Mouse (Mus musculus): ENCODE measurements around the gene Plbd2.
A peak's percentile ranks its signal among the peaks of the same experiment; 100 is the strongest.

Gene Plbd2

DNA sequence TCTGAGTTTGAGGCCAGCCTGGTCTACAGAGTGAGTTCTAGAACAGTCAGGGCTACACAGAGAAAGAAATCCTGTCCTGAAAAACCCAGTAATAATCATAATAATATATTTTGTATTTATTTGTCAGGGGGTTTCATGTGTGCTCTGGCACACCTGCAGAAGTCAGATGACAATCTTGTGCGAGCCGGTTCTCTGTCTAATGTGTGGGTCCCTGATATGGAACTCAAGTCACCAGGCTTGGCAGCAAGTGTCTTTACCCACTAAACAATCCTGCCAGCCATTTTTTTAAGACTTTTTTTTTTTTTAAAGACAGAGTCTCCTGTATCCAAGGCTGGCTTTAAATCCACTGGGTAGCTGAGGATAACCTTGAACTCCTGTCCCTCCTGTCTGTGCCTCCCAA lies 30.1 kb downstream of the Plbd2 start:
- no peak for DNase-seq (ENCODE audit: low spot score)

DNA sequence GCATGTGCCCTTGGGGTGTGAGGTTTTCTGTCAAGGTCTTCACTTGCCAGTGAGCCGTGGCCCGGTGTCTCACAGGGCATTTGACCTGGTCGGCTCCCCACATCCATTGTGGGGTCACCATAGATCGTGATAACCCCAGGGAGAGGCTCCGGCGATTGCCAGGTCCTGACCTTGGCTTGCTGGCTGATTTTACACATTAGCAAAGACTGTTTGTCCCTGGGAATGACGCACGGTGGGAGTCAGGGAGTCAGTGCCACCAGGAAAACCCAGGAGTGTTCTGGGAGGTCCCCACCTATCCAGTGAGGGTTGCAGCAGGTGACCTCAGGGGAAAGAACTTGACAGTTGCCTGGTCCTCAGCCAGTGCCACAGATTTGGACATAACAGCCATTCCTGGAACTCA lies 30.7 kb downstream of the Plbd2 start, which contains the start of gene Sdsl:
Sdsl (minus strand) TSS at position 41 of the 400 bp plus-strand sequence.
- peak; percentile 41 for DNase-seq (ENCODE audit: low spot score)

DNA sequence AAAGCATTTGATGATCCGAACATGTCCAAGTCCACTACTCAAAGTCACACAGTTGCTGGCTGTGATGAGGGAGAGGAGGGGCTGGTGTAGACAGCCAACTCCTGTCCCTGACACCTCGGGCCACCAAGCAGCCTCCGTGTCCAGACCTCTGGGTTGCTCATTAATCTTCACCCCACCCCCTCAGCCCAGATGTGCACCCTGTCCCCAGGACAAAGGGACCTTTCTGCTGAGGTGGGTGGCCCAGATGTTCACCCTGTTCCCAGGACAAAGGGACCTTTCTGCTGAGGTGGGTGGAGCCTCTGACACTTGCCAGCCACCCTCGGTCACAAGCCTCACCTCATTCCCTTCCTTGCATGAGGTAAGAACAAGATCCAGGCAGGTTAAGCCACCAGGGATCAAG lies 31.9 kb downstream of the Plbd2 start:
- DNase-seq (ENCODE audit: low spot score), result no peak

DNA sequence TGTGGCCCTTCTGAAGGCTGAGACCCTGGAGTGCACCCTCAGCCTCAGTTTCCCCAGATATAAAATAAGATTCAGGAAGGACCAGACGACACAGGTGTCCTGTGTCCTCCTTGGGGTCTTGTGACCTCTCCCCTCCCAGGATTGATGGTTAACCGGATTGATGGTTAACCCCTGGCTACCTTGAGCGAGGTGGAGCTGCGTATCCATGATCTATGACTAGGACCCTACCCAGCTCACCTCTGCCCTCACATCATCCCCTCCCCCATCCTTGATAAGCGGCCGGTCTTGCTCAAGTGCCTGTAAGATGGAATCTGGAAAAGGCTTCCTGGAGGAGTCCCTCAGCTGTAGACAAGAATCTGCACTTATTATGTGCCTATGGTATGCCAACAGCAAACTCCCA lies 34.6 kb downstream of the Plbd2 start:
- DNase-seq (ENCODE audit: low spot score), result no peak

DNA sequence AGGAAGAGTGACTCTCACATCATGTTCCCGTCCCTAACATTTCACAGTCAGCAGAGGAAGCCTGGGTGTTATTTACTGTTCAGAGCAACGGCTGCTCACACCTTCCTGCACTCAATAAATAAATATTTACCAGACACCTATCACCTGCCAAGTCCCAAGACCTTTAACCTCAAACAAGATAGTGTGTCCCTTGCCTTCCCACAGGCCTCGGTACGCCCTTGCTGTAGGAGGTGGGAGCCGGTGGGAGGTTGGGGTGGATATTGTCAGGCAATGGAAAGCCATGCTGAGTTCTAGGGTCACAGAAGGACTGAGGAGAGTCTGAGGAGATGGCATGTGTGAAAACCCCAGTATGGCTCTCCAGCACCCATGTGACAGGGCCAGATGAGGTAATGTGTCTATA lies 35.1 kb downstream of the Plbd2 start:
- DNase-seq (ENCODE audit: low spot score), result no peak

DNA sequence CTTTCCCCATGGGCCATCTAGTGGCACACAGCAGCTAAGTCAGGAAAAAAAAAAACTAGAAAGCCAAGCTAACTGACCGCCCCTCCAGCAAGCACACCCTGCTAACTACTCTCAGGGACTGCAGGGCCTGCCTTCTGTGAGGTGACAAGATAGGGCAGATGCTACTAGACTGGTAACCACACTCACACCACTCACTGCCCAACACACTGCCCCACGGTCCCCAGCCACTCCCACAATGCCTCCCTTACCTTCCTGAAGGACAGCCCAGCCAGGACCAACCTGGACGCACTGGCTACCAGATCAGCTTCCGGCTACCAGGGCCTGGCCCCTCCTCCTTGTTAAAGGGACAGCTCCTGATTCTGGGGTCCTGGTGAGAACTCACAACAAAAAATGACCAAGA lies 36.4 kb downstream of the Plbd2 start:
- peak; percentile 63 for DNase-seq (ENCODE audit: low spot score)

DNA sequence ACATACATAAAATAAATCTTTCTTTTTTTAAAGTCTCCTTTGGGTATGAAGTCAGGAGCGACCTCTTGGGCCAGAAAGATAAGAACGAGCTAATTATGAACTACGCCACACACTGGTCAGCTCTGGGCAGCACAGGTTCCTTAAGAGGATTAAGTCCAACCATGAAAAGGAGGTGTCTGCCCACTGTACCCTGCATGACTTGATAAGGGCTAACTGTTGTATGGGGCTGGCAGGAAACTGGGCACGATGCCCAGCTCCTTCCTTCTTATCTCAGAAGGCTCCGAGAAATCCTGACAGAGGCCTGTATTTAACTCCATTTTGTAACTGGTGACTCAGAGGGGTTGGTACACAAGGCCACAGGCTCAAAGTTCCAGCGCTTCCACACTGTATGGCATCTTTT lies 37.6 kb downstream of the Plbd2 start:
- DNase-seq (ENCODE audit: low spot score), result peak; percentile 84

DNA sequence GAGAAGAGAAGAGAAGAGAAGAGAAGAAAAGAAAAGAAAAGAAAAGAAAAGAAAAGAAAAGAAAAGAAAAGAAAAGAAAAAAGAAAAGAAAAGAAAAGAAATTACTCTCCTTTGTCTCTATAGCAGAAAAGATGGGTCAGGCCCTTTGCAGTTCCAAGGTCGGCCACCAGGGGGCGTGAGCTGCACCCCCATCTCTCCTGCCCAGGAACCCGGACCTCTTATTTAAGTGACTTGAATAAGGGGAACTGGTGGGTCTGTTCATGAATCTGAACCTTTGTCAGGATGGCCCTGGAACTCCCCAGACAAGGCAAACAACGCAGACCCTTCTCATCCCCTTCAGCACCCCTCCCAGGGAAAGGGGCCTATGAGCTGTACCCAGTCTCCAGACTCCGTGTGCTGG lies 38.4 kb downstream of the Plbd2 start:
- DNase-seq (ENCODE audit: low spot score), result peak; percentile 84

DNA sequence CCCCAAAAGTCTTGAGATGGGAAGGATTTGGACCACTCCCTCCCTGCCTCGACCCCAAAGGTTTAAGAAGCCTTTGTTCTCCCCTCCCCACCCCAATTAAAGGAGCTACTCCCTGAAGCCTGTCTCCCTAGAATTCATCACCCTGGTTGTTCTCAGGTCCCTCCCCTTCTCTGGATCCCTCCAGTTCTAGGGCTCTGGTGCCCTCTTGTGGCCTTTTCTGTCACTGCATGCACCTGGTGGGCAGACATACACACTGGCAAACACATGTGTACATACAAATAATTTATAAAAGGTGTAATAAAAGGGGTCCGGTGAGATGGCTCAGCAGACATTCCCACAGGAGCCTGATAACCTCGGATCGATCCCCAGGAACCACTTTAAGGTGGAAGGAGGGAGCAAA lies 39.1 kb downstream of the Plbd2 start:
- peak; percentile 72 for DNase-seq (ENCODE audit: low spot score)

DNA sequence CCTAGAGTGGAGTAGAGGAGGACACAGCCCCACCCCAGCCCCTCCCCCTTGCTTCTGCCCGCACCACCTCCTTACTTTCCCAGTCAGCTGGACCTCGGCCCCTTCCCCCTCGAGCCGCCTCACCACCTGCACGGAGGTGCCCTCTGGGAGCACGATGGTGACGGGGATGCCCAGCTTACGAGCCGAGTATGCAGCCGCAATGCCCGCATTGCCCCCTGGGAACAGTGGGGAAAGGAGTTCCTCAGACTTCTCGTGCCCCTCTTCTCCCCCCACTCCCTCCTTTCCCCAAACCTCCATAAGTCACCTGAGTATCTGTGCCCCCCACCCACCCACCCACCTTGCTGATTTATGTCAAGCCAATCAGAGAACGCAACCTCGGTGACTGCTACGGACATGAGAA lies 41.5 kb downstream of the Plbd2 start:
- DNase-seq (ENCODE audit: low spot score), result peak; percentile 43

DNA sequence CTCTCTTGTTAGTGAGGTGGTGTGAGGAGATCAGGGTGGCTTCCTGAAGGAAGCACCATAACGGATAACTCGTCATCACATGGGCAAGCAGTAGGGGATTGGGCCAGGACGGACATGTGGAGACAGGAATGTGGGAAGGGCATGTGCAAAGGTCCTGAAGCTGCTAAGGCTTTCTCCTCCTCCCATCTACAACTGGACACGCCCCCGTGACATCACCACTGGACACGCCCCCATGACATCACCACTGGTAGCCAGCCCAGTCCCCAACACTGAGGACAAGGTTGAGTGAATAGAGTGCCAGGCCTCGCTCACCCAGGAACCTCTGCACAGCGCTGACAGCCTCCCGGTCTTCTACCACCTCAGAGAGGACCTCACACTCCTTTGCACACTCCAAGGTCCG lies 44.3 kb downstream of the Plbd2 start:
- DNase-seq (ENCODE audit: low spot score), result peak; percentile 65

DNA sequence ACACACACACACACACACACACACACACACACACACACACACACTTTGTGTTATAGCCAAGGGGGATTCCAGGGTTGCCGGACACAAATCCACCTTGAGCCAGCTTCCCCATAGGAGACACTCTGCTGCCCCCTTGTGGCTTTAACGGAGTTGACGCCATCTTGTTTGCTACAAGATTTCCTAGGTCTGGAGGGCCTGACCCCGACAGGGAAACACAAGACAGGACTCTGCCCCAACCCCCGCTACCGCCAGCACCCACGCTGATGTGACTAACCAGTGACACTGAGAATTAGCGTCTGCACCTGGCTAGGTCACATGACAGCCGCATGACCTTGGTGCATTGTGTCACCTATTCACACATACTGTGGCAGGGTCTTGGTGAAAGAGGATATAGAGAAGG lies 45.8 kb downstream of the Plbd2 start:
- peak; percentile 86 for DNase-seq (ENCODE audit: low spot score)

DNA sequence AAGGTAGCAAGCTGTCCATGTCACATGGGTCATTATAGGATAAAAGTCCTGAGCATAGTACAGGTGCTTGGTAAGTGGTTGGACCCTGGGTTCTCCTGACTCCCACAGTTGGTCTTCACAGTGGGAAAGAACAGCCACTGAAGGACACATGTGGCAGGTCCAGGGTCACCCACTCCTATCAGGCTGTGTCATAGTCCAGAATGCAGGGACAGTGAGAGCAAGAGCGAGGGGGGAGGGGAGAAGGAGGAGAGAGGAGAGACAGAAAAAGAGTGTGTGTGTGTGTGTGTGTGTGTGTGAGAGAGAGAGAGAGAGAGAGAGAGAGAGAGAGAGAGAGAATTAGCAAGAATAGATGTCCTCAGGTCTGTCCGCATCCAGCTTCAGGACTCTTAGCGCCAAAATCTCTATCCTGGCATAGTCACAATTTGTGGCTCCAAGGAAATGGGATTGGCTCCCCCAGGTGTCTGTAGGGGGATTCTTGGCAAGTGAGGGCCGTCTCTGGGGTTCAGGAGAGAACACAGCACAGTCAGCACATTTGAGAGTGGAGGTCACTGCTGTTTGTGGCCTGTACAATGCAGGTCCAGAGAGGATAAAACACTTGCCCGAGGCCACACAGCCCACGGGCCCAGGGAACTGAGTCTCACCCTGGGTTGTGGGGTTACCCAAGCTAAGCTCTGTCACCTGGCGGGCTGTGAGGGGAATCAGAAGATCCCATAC lies 46.4 kb downstream of the Plbd2 start:
- no peak for DNase-seq (ENCODE audit: low spot score)

DNA sequence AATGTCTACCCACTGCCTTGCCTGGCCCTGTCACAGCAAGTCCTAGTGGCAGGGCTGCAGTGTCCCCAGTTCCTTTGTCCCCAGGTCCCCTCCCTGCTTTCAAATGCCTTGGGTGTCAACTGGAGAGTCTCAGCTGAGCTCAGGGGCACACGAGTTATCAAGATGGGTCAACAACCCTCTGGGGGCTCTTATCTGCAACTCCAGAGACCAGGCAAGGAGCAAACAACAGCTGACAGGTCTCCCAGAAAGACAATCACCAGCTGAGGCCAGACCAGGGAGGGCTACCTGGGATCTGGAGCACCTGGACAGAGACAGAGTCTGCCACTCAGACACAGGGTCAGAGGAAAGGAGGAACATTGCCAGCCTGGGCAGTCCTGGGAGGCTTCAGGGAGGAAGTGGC lies 47.2 kb downstream of the Plbd2 start:
- no peak for DNase-seq (ENCODE audit: low spot score)

DNA sequence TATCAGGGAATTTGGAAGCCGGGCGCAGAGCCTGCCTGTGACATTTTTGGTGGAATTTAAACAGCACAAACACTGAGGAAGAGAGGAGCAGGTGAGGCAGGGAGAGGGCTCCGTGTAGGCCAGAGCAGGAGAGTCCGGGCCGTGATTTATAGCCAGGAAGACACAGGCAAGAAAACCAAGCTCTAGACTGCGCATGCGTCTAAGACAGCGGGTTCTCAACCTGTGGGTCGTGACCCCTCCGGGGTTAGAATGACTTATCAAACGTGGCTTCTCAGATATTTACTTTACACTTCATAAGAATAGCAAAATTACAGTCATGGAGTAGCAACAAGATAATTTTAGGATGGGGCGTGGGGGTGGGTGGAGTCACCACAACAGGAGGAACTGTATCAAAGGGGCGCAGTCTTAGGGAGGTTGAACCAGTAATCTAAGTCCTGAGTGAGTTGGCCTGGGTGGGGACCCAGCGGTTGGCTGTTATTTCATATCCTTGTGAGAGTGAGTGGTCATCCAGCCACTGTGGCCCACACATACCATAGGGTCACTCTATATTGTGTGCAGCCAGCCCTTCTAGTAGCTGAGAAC lies 48.6 kb downstream of the Plbd2 start:
- peak; percentile 56 for DNase-seq (ENCODE audit: low spot score)

DNA sequence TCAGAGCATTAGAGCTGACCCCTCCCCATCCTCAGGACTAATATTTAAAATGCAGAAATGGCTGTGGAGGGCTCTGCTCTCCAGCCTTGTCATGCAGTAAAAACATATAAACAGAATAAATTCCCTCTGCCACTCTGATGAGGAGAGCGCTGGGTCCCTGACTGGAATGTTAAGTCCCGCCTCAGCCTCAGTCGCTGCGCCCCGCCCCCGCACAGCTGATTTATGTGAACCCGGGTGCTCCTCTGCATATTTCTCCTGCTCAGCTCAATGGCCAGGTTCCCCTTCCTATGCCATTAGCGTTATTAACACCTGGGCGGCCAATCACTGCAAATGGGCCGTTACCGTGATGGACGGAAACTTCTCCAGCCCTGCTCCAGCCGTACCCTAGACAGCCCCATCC lies 56.1 kb downstream of the Plbd2 start:
- DNase-seq (ENCODE audit: low spot score), result peak; percentile 48

DNA sequence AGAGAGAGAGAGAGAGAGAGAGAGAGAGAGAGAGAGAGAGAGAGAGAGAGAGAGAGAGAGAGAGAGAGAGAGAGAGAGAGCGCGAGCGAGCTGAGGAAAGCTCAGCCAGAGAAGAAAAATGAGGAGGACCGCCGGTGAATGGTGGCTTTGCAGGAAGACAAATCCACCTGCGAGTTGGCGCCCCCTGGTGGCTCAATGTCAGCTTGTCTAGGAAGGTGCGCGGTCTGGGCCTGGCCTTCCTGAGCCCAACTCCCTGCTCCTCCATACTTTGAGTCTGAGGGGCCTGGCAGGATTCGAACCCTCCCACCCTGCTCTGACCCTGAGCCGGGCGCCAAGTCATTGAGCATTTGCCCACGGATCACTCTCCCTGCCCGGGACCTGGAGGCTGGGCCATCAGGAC lies 62.7 kb downstream of the Plbd2 start:
- DNase-seq (ENCODE audit: low spot score), result peak; percentile 98

DNA sequence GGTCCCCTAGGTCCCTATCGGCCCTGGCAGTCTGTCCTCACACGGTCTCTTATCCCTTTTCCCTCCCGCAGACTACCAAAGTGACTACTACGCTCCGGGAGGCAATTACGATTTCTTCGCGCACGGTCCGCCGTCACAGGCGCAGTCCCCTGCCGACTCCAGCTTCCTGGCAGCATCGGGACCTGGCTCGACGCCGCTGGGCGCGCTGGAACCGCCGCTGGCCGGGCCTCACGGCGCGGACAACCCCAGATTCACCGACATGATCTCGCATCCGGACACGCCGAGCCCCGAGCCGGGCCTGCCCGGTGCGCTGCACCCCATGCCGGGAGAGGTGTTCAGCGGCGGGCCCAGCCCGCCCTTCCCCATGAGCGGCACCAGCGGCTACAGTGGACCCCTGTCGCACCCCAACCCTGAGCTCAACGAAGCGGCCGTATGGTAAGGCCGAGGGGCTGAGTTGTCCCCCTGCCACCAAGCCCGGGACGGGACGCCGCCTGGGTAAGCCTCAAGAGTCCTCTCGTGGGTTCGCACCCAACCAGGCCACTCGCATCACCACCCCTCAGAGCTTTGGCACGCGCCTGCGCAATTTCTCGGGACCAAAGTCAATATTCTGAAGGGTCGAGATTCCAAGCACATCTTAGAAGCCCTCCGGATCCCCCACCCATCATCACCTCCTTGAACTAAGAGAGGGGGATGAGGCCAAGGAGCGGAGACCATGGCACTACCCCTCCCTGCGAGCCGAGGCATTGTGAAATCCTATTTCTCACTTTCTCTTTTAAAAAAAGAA lies 63.3 kb downstream of the Plbd2 start:
- peak; percentile 49 for DNase-seq (ENCODE audit: low spot score)

DNA sequence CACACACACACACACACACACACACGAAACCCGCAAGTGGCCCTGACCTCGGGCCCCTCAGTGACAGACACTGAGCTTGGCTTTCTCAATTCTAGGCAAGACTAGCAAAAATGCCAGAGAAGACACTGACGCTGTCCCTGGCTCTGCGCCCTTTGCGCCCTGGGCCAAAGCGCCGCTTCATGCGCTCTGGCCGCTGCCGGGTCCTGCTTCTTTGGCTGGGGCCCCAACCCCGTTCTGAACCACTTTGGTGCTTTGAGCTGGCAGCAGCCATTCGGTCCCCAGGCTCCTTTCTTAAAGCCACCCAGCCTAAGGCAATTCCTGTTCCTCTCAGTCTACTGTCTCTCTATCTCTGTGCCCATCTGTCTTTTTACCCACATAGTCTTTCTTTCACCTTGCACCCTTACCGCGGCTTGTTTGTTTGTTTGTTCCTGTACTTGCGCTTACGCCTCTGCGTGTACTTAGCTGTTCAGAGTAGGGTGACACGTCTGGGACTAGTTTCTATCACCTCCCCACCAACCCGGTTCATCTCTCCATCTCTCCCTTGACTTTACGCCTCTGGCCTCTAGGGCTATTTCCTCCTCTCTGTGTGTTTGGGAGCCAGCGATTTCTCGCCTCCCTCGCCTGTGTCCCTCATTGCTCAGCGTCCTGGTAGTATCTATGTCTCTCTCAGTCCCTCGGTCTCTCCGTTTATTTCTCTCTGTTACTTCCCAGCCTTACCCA lies 64.3 kb downstream of the Plbd2 start:
- DNase-seq (ENCODE audit: low spot score), result peak; percentile 49

DNA sequence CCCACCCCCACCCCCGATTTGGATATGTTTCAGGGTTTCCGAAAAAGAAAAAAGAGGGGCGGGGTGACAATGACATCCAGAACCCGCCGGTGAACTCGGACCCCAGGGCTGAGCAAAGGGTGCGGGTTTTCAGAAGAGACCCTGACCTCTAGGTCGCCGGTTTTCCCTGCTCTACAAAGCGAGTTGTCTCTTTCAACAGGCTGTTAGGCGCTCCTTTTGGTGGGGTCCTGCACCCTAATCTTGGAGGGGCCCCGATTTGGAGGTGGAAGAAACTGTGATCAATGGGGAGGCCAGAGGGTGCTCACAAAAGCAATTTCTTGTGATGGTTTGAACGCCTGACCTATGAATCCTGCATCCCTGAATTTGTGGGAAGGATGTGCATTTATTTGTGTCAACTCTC lies 65.0 kb downstream of the Plbd2 start:
- no peak for DNase-seq (ENCODE audit: low spot score)

DNA sequence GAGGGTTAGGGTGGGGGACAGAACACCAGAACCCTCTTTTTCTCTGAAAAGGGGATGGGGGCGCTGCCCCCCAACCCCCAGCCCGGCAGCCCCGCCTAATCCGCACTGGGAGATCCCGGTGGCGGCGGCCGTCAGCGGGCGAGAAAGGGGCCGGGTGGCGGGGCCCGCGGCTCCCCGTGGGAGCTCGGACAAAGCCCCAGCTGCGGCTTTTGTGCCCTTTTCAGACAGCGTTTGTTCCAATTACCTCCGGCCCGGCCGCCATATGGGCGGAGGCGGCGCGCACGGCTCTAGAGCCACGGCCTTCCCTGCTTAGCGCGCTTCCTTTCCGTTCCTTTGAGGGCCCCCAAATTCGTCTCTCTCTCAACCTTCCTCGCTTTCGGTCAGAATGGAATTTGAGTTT lies 65.4 kb downstream of the Plbd2 start:
- DNase-seq (ENCODE audit: low spot score), result peak; percentile 42

DNA sequence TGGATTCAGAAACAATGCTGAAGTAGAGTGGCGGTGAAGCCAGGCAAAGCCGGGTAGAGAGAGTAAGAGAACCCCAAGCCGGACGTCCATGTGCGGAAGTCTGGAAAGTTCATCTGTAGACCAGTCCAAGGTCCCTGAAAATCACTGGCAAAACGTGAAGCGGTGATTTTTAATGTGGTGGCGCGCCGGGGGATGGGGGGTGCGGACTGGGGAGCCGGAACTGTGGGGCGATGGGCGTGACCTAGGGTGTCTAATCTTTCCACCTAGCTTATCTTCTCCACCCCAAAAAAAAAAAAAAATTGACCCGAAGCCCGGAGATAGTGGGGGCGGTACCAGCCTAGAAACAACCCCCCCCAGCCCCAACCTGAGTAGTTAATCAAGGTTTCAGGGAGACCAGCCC lies 65.9 kb downstream of the Plbd2 start:
- DNase-seq (ENCODE audit: low spot score), result peak; percentile 45

All from testis, postnatal 10 days (tissue).